Mouse (Mus musculus) adrenal gland, adult 8-10 months (tissue): ENCODE results near the gene Ptgir. TPM values are rescaled to one million over a fixed set of nuclear protein-coding genes. Genes with fewer than 3 reads are reported as not detected.

Experiments
- DNase-seq: peaks from one replicate; pipeline ENCODE4 v3.0.0; 2022
- total RNA-seq, 4 experiments: library from RNA; stranded (reverse); gene quantifications; 2 replicates each; pipeline ENCODE4 v1.2.4; 2022

The Ptgir gene
- total RNA-seq, 4 experiments from 2014 or later, result 2.4 to 3.3 (median 2.6) TPM

DNA sequence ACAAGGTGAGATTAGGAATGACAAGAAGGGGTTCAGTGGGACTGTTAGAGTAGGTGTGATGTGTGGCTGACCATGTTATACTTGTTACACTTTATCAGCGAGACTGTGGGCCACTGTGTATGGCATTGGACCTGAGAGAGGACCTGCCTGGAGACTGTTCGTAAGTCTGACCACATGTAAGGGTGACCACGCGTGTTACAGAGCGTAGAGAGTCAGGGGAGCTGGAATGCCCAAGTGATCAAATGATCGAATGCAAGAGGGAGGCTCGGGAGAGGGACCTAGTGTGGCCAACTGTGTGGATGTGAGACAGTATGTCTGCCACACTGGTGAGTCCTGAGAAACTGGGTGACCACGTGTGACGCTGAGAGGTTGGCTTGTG is 13.9 kb upstream of the Ptgir start:
- no peak for DNase-seq

- DNase-seq, result no peak
Measured at GRCm38 (mm10) chr7:16893612-16894011, 12.7 kb upstream of the Ptgir start.

- no peak for DNase-seq
Measured at GRCm38 (mm10) chr7:16894279-16894678, 12.0 kb upstream of the Ptgir start.

DNA sequence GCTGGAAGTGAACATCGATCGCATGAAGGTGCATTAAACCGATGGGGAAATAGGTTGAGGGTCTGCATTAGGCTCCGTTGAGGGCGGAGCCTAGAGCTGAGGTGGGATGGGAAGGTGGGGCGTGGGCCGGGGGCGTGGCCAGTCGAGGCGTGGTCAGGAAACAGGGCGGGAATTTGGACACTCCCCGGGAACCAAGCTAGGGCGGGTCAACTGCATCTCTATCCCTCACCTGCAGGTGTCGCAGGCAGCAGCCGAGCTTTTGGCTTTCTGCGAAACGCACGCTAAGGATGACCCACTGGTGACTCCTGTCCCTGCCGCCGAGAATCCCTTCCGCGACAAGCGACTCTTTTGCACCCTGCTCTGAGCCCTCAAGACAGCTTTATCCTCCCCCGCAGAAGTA is 11.3 kb upstream of the Ptgir start:
- peak; percentile 66 for DNase-seq

- DNase-seq, result no peak
Measured at GRCm38 (mm10) chr7:16895511-16895910, 10.8 kb upstream of the Ptgir start.

DNA sequence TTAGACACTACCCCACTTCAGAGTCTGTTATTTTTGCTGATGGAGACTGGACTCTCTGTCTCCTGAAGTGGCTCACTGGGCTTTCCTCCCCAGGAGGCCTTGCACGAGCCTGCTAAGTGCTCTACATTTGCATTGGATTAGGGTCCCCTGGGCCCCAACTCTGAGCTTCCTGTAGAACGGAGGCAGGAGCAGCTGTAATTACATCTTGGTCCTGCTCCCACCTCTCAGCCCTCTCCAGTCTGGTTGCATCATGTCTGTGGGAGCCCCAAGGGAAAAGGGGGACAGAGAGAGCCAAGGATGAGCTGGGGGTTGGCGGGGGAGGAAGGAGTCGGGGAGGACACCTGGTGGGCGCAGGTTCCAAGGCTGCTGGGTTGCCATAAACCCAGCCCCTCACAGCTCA is 5.8 kb upstream of the Ptgir start:
- DNase-seq, result no peak

GRCm38 (mm10) chr7:16903439-16903955 is 2.8 kb upstream of the Ptgir start:
- DNase-seq, result no peak

DNA sequence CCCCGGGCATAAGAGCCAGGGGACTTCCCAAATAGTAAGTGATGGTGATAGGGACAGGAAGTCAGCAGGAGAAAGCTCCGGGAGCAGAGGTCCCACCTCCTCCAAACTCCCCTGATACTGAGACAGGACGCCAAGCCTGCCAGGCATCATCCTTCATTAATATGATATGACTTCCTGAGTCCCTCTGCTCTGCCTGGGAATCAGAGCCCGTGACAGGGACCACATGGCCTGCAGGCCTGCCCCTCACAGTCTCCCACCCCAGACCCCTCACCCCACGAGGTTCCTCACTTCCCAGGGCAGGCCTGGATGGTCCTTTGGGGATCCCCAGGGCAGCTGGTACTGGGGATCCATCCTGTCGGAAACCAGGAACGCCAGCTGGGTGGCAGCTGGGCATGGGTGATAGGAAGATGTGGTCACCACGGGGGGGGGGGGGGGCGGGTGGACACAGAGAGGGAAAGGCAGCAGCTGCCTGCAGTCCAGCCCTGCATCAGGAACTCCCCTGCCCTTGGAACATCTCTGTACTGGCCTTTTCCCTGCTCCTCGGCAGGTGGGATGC is 2.1 kb upstream of the Ptgir start:
- no peak for DNase-seq

- no peak for DNase-seq
Measured at GRCm38 (mm10) chr7:16905491-16906021, 734 bp upstream of the Ptgir start.

- DNase-seq, result no peak
Measured at GRCm38 (mm10) chr7:16906889-16907559, 734 bp downstream of the Ptgir start.

GRCm38 (mm10) chr7:16907842-16908241 is 1.6 kb downstream of the Ptgir start:
- DNase-seq, result no peak

GRCm38 (mm10) chr7:16908367-16908766 is 2.1 kb downstream of the Ptgir start:
- no peak for DNase-seq

- no peak for DNase-seq
Measured at GRCm38 (mm10) chr7:16908859-16909258, 2.6 kb downstream of the Ptgir start.

DNA sequence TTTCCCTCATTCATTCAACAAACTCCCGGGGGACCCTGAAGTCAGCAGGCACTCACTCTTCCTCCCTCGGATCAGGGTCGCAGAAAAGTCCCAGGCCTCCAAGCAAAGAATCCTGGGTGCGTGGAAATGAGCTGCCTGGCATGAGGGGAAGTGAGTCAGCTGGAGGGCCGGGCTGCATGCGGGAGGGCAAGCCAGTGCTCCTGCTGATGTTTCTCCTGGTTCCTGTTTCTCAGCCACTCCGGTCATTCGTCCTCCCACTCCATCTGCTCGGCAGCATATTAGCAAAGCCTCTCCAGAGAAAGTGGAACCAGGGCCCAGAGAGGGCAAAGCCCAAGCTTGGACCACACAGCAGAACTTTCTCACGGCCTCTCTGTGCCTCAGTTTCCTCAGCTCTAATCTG is 3.6 kb downstream of the Ptgir start:
- no peak for DNase-seq

DNA sequence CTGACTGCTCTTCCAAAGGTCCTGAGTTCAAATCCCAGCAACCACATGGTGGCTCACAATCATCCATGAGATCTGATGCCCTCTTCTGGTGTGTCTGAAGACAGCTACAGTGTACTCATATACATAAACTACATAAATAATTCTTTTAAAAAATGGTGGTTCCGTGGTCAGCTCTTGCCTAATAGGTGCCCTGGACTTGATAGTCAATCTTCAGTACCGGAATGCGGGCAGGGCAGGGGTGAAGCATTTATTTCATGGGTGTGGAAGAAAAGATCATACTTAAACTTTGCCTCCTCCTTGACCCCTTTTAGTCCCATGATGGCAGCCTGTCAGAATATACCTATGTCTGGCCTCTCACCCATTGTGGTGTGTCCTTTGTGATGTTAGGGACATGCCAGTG is 5.6 kb downstream of the Ptgir start:
- DNase-seq, result no peak

GRCm38 (mm10) chr7:16912360-16912759 is 6.1 kb downstream of the Ptgir start:
- no peak for DNase-seq

DNA sequence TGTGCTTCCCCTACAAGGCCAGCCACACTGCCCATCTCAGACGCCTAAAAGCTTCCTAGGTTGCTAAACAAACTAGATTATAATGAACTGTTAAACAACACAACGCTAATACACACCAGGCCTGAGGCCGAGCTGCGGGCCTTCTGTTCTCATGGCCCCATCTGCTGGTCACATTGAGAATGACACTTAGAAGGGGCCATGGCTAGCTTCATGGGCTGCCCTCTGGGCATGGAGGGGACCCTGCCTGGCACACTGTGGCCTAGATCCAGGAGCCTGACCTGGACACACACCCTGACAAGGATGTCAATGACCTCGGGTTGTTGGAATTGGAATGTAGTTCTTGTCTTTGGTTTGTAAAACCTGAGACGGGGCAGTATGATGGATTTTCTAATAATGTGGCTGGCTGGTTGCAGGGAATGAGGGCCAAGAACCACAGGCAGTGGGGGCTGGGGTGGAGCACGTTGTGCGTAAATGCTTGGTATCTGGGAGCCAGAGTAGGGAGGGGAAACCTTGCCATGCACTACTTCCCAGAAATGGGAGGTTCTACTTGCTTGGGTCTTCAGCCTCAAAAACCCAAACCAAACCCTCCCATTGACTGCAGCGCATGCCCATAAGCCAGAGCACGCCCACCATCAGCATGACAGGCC is 7.6 kb downstream of the Ptgir start:
- DNase-seq, result no peak

- DNase-seq, result no peak
Measured at GRCm38 (mm10) chr7:16914453-16915343, 8.4 kb downstream of the Ptgir start.

DNA sequence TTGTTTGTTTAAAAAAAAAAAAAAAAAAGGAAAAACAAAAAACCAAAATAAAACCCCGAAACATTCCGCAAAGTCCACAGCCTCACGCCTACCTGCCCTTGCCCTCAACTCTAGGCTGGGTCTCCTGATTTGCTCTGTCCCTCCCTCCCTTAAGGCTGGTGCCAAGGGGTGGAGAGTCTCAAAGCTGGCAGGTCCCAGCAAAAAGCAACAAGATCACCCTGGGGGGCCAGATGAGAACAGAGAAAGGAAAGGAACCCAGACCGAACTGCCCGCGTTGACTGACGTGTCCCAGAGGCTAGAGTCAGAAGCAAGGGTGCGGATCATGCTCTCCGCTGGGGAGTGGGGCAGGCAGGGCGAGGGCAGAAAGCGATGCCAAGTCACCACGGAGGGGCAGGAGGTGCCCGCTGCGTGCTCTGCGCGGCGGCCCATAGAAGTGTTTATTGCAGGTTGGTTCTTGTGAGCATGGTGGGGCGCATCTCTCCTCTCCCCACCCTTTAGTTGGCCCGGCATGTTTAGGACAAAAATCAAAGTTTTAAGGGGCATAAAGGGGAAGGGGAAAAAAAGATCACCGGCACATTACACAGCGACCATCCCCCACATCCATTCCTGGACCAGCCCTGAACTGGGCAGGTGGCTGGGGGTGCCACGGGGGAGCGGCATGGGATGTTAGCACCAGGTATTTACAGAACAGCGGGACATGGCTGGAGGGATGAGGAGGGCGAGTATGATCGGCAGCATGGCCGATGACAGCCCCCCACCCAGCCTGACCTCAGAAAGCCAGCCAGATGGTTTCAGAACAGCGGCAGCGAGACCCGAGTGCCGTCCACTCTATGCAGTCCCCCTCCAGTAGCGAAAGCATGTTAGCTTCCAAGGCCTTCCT is 9.4 kb downstream of the Ptgir start:
- no peak for DNase-seq

- no peak for DNase-seq
Measured at GRCm38 (mm10) chr7:16916342-16917265, 10.3 kb downstream of the Ptgir start.
